Mouse (Mus musculus): ENCODE measurements around the gene Cxcr4. TPM values are rescaled to one million over a fixed set of nuclear protein-coding genes. Genes with fewer than 3 reads are reported as not detected.

The Cxcr4 gene
- 17.8 TPM for polyA plus RNA-seq (2017; shearing (Covaris generic))

DNA sequence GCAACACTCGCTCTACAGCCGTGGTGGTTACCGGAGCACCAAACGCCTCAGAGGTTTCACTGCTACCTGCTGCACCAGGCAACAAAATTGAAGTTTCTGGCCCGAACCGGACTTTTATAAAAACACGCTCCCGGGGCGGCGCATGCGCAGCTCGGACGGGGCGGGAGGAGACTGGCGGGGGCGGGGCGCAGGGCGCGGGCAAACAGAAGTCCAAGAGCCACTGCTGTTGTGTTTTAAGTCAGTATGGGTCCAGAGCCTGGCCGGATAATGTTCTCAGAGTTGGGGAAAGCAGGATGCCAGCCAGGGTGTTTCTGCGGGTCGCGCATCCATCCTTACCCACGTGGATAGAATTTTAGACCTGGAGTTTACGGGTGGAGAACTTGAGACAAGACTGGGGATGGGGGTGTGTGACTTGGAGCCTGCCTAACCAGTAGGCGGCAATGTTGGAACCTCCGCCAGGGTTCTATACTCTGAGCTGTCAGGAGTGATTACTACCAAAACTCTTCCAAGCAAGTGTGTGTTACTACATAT, at the start of gene Cxcr4:
Gene Cxcr4, minus strand, starts transcription at position 83 of the 531 bp plus-strand sequence.

Other genes starting within 250 kb of the Cxcr4 start
- gene Mcm6, start 232.6 kb downstream of the Cxcr4 start, polyA plus RNA-seq (2017; shearing (Covaris generic)): 183 TPM
- 207 TPM for gene Dars, start 174.9 kb downstream of the Cxcr4 start, polyA plus RNA-seq (2017; shearing (Covaris generic))

Data from inflammation-experienced regulatory T-cells, adult 16 weeks (primary cell).